Mouse (Mus musculus) lung, postnatal 0 days (tissue): ENCODE data around the gene Slc25a19.

Experiments
- CTCF ChIP-seq: IDR thresholded peaks from 2 replicates; pipeline ENCODE4 v1.5.1; 2016; ENCODE audit warnings: antibody characterized with exemption, mild to moderate bottlenecking
- EP300 ChIP-seq: IDR thresholded peaks from 2 replicates; pipeline ENCODE4 v1.6.1; 2016; ENCODE audit warnings: antibody characterized with exemption, mild to moderate bottlenecking, control low read depth

- TF ChIP-seq CTCF, result no peak
- no peak for TF ChIP-seq EP300
These were observed 12.8 kb downstream of the Slc25a19 start for GRCm38 (mm10) chr11:115615108-115615825.
